Mouse (Mus musculus): Measurements from ENCODE around the gene Gdpgp1. TPM values are rescaled to one million over a fixed set of nuclear protein-coding genes. Genes with fewer than 3 reads are reported as not detected.

Gene Gdpgp1
- total and polyA plus RNA-seq, 3 experiments, result 2.0 to 3.6 (median 3.0) TPM

GRCm38 (mm10) chr7:80197371-80197770, 35.3 kb upstream of the Gdpgp1 start:
- peaks cover 29 to 74% of the 10 kb centered on the region in 2 experiments for H3K4me1 ChIP-seq (ENCODE audit: control insufficient read depth in 1 of 2, insufficient read depth in 2 of 2)
- peaks cover 3% of the 10 kb centered on the region for H3K27me3 ChIP-seq (replicated peaks)
- H3K9ac ChIP-seq (ENCODE audit: insufficient read depth, low read depth), result peak overlapping the region; percentile 69; the same call in 1 of the 2 replicates
- dilution Hi-C loops (cut with MboI; ENCODE audit: extremely low pct_ligation_motif_present, extremely low pct_unique_long_range_greater_than_20kb, low sequenced_read_pairs) (no loop called here), in situ Hi-C loops (cut with MboI; ENCODE audit: low pct_ligation_motif_present, low pct_unique_long_range_greater_than_20kb, low sequenced_read_pairs) (loop anchor here (5.0 kb wide), 1 partner anchor 35 kb away; no protein-coding TSS in a partner anchor)
- peak overlapping the region; percentile 26; the same call in 1 of the 2 replicates for H3K27ac ChIP-seq (ENCODE audit: insufficient read depth, low read depth)
- H3K79me2 ChIP-seq (replicated peaks; ENCODE audit: control insufficient read depth, extremely low read depth, insufficient read depth, poor library complexity, severe bottlenecking), result peaks cover 30% of the 10 kb centered on the region
- DNase-seq (ENCODE audit: extremely low read depth), result no peak
- H3K4me3 ChIP-seq (replicated peaks in 1 of 3; ENCODE audit: low read depth in 2 of 3, low read length in 2 of 3, poor library complexity in 1 of 3), result no peak overlapping the region
- H3K4me2 ChIP-seq (ENCODE audit: insufficient read depth, low read depth, poor library complexity, severe bottlenecking), result peak overlapping the region; percentile 43; the same call in 1 of the 2 replicates
- peaks cover 2 to 5% of the 10 kb centered on the region in 2 experiments for H3K36me3 ChIP-seq (replicated peaks in 1 of 2; ENCODE audit: control insufficient read depth in 1 of 2, insufficient read depth in 1 of 2, low read length in 1 of 2)
- TF ChIP-seq MYC (IDR thresholded peaks at IDR 0.05; ENCODE audit: low read depth, low read length) (peak; percentile 71), POLR2A (IDR thresholded peaks at IDR 0.05; ENCODE audit: low read depth, low read length) (no peak), EP300 (IDR thresholded peaks at IDR 0.05; ENCODE audit: low read length) (0 out of 2 replicates have a peak, but pooled peaks have one; percentile 21), USF2 (conservative IDR thresholded peaks at IDR 0.05; ENCODE audit: low read depth, low read length) (no peak), ZMIZ1 (IDR thresholded peaks at IDR 0.05; ENCODE audit: low read depth, low read length) (no peak), MAX (IDR thresholded peaks at IDR 0.05; ENCODE audit: low read length) (peak; percentile 70), MXI1 (IDR thresholded peaks at IDR 0.05; ENCODE audit: low read depth, low read length) (peak; percentile 54), GABPA (IDR thresholded peaks at IDR 0.05; ENCODE audit: insufficient replicate concordance, low read depth, low read length) (no peak), ZC3H11A (IDR thresholded peaks at IDR 0.05; ENCODE audit: low read depth, low read length) (no peak), PAX5 (IDR thresholded peaks at IDR 0.05; ENCODE audit: low read length) (no peak), POLR2AphosphoS2 (IDR thresholded peaks at IDR 0.05; ENCODE audit: low read depth, low read length) (no peak), TCF12 (IDR thresholded peaks at IDR 0.05; ENCODE audit: low read depth, low read length) (0 out of 2 replicates have a peak, but pooled peaks have one; percentile 25), NRF1 (IDR thresholded peaks at IDR 0.05; ENCODE audit: low read depth, low read length) (no peak), ELF1 (IDR thresholded peaks at IDR 0.05; ENCODE audit: low read depth, low read length) (no peak), JUN (IDR thresholded peaks at IDR 0.05; ENCODE audit: insufficient read depth, low read depth, low read length) (no peak), CHD2 (IDR thresholded peaks at IDR 0.05; ENCODE audit: low read length) (peak; percentile 77), ZNF384 (IDR thresholded peaks at IDR 0.05; ENCODE audit: low read depth, low read length) (no peak)
- H3K9me3 ChIP-seq (replicated peaks; ENCODE audit: low read length), result no peaks in the 10 kb centered on the region

DNA sequence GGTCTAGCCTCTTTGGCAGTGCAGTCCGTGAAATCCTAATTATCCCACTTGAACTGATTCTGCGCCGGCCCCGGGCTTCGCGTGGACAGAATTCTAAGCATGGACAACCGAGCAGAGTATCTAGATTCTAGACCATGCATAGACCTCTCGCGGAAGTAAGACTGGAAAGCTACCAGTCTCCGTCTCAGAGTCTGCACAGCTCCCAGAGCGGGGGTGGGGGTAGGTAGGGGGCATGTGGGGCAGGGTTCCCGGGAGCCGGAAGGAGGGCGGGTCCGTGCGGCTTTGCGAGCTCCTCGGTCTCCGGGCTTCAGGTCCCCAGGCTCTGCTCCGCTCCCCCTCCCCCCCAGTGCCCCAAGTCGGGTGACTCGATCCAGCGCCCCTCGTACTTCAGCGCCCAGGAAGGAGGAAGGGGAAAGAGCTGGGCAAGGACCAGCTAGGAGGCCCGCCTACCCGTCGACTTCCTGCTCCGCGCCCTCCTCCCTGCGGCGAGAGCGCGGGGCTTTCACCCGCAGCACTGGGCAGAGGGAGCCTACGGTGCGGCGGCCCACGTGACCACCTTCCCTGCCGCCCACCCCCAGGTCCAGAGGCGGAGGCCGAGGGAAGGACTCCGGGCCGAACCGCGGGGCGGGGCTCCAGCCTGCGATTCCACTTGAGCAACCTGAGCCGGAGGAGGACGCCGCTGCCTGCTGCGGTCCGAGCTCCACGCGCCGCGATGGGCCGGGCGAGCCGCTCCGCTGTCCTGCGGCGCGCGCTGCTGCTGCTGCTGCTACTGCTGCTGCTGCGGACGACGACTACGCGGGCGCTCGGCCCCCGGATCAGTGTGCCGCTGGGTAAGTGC, 34.5 kb upstream of the Gdpgp1 start:
- Histone ChIP-seq H3K4me2 (ENCODE audit: insufficient read depth, low read depth, poor library complexity, severe bottlenecking) (peak overlapping the region; percentile 90), H3K36me3 (replicated peaks in 1 of 2; ENCODE audit: control insufficient read depth in 1 of 2, insufficient read depth in 1 of 2, low read length in 1 of 2) (peaks cover 4 to 7% of the 10 kb centered on the region in 2 experiments), H3K79me2 (replicated peaks; ENCODE audit: control insufficient read depth, extremely low read depth, insufficient read depth, poor library complexity, severe bottlenecking) (peaks cover 32% of the 10 kb centered on the region), H3K9ac (ENCODE audit: insufficient read depth, low read depth) (peak overlapping the region; percentile 69), H3K27me3 (replicated peaks) (peaks cover 3% of the 10 kb centered on the region), H3K9me3 (replicated peaks; ENCODE audit: low read length) (no peaks in the 10 kb centered on the region), H3K4me1 (ENCODE audit: control insufficient read depth in 1 of 2, insufficient read depth in 2 of 2) (peaks cover 35 to 76% of the 10 kb centered on the region in 2 experiments), H3K27ac (ENCODE audit: insufficient read depth, low read depth) (peak overlapping the region; percentile 67), H3K4me3 (replicated peaks in 1 of 3; ENCODE audit: low read depth in 2 of 3, low read length in 2 of 3, poor library complexity in 1 of 3) (peak overlapping the region; percentile 81 to 91 (median 85))
- dilution Hi-C loops (cut with MboI; ENCODE audit: extremely low pct_ligation_motif_present, extremely low pct_unique_long_range_greater_than_20kb, low sequenced_read_pairs) (no loop called here), in situ Hi-C loops (cut with MboI; ENCODE audit: low pct_ligation_motif_present, low pct_unique_long_range_greater_than_20kb, low sequenced_read_pairs) (loop anchor here (5.0 kb wide), 1 partner anchor 36 kb away; no protein-coding TSS in a partner anchor)
- no peak for DNase-seq (ENCODE audit: extremely low read depth)
- TF ChIP-seq SMC3 (IDR thresholded peaks at IDR 0.05; ENCODE audit: low read depth, low read length) (no peak), USF2 (conservative IDR thresholded peaks at IDR 0.05; ENCODE audit: low read depth, low read length) (peak; percentile 68), UBTF (IDR thresholded peaks at IDR 0.05; ENCODE audit: low read depth, low read length) (peak; percentile 72; the same call in 1 of the 2 replicates), ETS1 (conservative IDR thresholded peaks at IDR 0.05; ENCODE audit: low read depth, low read length) (no peak; the same call in 1 of the 2 replicates), POLR2A (IDR thresholded peaks at IDR 0.05; ENCODE audit: low read depth, low read length) (peak; percentile 67), BHLHE40 (IDR thresholded peaks at IDR 0.05; ENCODE audit: low read depth, low read length) (peak; percentile 64), MXI1 (IDR thresholded peaks at IDR 0.05; ENCODE audit: low read depth, low read length) (0 out of 2 replicates have a peak, but pooled peaks have one; percentile 69), NELFE (IDR thresholded peaks at IDR 0.05; ENCODE audit: low read depth, low read length) (peak; percentile 62), HCFC1 (IDR thresholded peaks at IDR 0.05; ENCODE audit: low read depth, low read length) (peak; percentile 51; the same call in 1 of the 2 replicates), CHD2 (IDR thresholded peaks at IDR 0.05; ENCODE audit: low read length) (peak; percentile 56), MAX (IDR thresholded peaks at IDR 0.05; ENCODE audit: low read length) (peak; percentile 53), NRF1 (IDR thresholded peaks at IDR 0.05; ENCODE audit: low read depth, low read length) (0 out of 2 replicates have a peak, but pooled peaks have one; percentile 10), E2F4 (IDR thresholded peaks at IDR 0.05; ENCODE audit: insufficient replicate concordance, low read depth, low read length) (no peak), SIN3A (IDR thresholded peaks at IDR 0.05; ENCODE audit: low read length) (no peak), ZNF384 (IDR thresholded peaks at IDR 0.05; ENCODE audit: low read depth, low read length) (no peak), MYC (IDR thresholded peaks at IDR 0.05; ENCODE audit: low read depth, low read length) (no peak), ELF1 (IDR thresholded peaks at IDR 0.05; ENCODE audit: low read depth, low read length) (peak; percentile 80), ZC3H11A (IDR thresholded peaks at IDR 0.05; ENCODE audit: low read depth, low read length) (no peak), TCF12 (IDR thresholded peaks at IDR 0.05; ENCODE audit: low read depth, low read length) (no peak), CHD1 (IDR thresholded peaks at IDR 0.05; ENCODE audit: low read depth, low read length) (no peak), USF1 (IDR thresholded peaks at IDR 0.05; ENCODE audit: low read depth, low read length) (peak; percentile 89)
